Mouse (Mus musculus): Measurements from ENCODE around the gene Exoc6b. TPM values are rescaled to one million over a fixed set of nuclear protein-coding genes. Genes with fewer than 3 reads are reported as not detected.
A peak's percentile ranks its signal among the peaks of the same experiment; 100 is the strongest.
"Not testable (repeated sequence)": the region's sequence is repeated elsewhere in the genome, so short reads cannot be mapped to it uniquely, and the experiment has no call there.

The Exoc6b gene
- polyA plus RNA-seq, 1 experiment from 2014 or later: 18.8 TPM

DNA sequence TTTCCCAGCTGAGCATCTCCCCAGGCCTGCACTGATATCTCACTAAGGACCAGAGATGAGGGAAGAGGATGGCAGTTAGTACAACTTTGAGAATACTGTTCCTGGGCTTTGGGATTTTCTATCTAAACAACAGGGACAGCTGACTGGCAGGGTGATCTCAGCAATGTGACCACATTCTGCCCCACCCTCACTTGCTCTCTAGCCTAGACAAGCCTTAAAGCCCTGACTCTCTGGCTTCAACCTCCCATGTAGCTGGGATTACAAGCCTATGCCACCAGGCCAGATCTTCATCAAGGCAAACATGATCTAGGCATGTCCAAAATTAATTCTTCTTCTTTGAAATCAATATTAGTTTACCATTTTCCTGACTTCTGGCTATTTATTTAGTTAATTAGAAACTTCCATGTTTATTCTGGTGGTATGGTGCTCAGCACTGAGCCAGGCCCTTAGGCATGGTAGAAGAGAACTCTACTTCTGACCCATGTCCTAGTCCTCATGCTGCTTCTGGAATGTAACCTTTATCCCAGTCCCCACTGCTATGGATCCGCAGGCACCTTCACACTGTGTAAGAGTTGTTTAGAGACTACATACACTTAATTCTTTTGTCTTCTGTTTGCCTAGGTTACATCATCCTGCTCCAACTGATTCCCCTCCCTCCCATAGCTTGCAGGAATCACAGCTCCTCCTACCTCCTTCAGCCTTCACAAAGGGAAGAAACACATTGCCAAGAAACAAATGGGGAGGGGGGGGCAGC lies 468.0 kb downstream of the Exoc6b start:
- Histone ChIP-seq H3K9me3 (ENCODE audit: control insufficient read depth, low read length) (no peaks in the 10 kb centered on the region), H3K9ac (ENCODE audit: low read depth, low read length) (no peak overlapping the region), H3K4me3 (ENCODE audit: low read length) (no peak overlapping the region), H3K27ac (ENCODE audit: low read length) (no peak overlapping the region), H3K4me1 (ENCODE audit: control insufficient read depth, insufficient read depth, low read length) (no peaks in the 10 kb centered on the region), H3K36me3 (ENCODE audit: control insufficient read depth, insufficient read depth, low read length) (no peaks in the 10 kb centered on the region), H3K4me2 (ENCODE audit: low read depth, low read length) (no peak overlapping the region), H3K27me3 (replicated peaks; ENCODE audit: control insufficient read depth, insufficient read depth, low read length) (no peaks in the 10 kb centered on the region)
- 14% methylated on average over 1 of the region's 1 CpGs for WGBS
- no peak for ATAC-seq

- 88% methylated on average over 3 of the region's 3 CpGs for WGBS
- H3K27me3 ChIP-seq (replicated peaks; ENCODE audit: control insufficient read depth, insufficient read depth, low read length); ATAC-seq; H3K36me3 ChIP-seq (ENCODE audit: control insufficient read depth, insufficient read depth, low read length); H3K27ac ChIP-seq (ENCODE audit: low read length); H3K4me3 ChIP-seq (ENCODE audit: low read length); H3K4me2 ChIP-seq (ENCODE audit: low read depth, low read length); H3K4me1 ChIP-seq (ENCODE audit: control insufficient read depth, insufficient read depth, low read length); H3K9me3 ChIP-seq (ENCODE audit: control insufficient read depth, low read length); H3K9ac ChIP-seq (ENCODE audit: low read depth, low read length): not testable (repeated sequence)
Observed at GRCm38 (mm10) chr6:84599296-84599695, 470.0 kb downstream of the Exoc6b start.

GRCm38 (mm10) chr6:84598725-84599124 lies 470.6 kb downstream of the Exoc6b start:
- H3K36me3 ChIP-seq (ENCODE audit: control insufficient read depth, insufficient read depth, low read length): no peaks in the 10 kb centered on the region
- H3K4me1 ChIP-seq (ENCODE audit: control insufficient read depth, insufficient read depth, low read length): no peaks in the 10 kb centered on the region
- H3K27ac ChIP-seq (ENCODE audit: low read length): no peak overlapping the region
- H3K9ac ChIP-seq (ENCODE audit: low read depth, low read length): no peak overlapping the region
- H3K9me3 ChIP-seq (ENCODE audit: control insufficient read depth, low read length): no peaks in the 10 kb centered on the region
- ATAC-seq: no peak
- H3K4me3 ChIP-seq (ENCODE audit: low read length): no peak overlapping the region
- no peaks in the 10 kb centered on the region; the same call in 1 of the 2 replicates for H3K27me3 ChIP-seq (replicated peaks; ENCODE audit: control insufficient read depth, insufficient read depth, low read length)
- H3K4me2 ChIP-seq (ENCODE audit: low read depth, low read length): no peak overlapping the region
- 78% methylated on average over 3 of the region's 3 CpGs for WGBS

DNA sequence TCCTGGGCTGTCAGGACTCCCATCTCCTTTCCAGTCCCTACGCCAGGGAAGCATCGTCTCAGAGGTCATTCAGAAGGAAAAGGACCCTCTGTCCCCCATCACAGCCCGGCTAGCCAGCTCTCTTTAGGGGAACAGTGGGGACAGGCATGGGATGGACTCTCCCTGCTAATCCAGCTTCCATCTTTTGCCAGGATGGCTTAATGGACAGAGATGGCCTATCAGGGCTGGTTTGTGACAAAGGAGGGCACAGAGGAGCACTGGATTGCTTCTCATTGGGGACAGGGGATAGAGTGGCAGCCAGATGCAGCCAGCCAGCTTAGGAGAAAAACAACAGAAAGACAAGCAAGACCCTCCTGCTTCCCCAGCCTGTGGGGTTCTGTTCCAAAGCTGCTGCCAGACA lies 474.7 kb downstream of the Exoc6b start:
- Histone ChIP-seq H3K27me3 (replicated peaks; ENCODE audit: control insufficient read depth, insufficient read depth, low read length) (peaks cover 6% of the 10 kb centered on the region), H3K4me3 (ENCODE audit: low read length) (no peak overlapping the region), H3K9me3 (ENCODE audit: control insufficient read depth, low read length) (no peaks in the 10 kb centered on the region), H3K27ac (ENCODE audit: low read length) (no peak overlapping the region), H3K9ac (ENCODE audit: low read depth, low read length) (no peak overlapping the region), H3K36me3 (ENCODE audit: control insufficient read depth, insufficient read depth, low read length) (no peaks in the 10 kb centered on the region), H3K4me2 (ENCODE audit: low read depth, low read length) (no peak overlapping the region), H3K4me1 (ENCODE audit: control insufficient read depth, insufficient read depth, low read length) (peaks cover 16% of the 10 kb centered on the region)
- 75% methylated on average over 3 of the region's 3 CpGs for WGBS
- no peak for ATAC-seq

GRCm38 (mm10) chr6:84593693-84594092 lies 475.6 kb downstream of the Exoc6b start, which contains the start of gene Cyp26b1:
Gene Cyp26b1 (minus strand): TSS chr6:84593908.
- no peak within 1 kb of the TSS for H3K27ac ChIP-seq (ENCODE audit: low read length)
- H3K27me3 ChIP-seq (replicated peaks; ENCODE audit: control insufficient read depth, insufficient read depth, low read length): peaks cover 15% of the 10 kb centered on the region
- no peak within 1 kb of the TSS for H3K4me2 ChIP-seq (ENCODE audit: low read depth, low read length)
- no peak within 1 kb of the TSS for H3K9ac ChIP-seq (ENCODE audit: low read depth, low read length)
- H3K9me3 ChIP-seq (ENCODE audit: control insufficient read depth, low read length): no peaks in the 10 kb centered on the region
- no peak within 1 kb of the TSS for H3K4me3 ChIP-seq (ENCODE audit: low read length)
- 85% methylated on average over 10 of the region's 10 CpGs for WGBS
- H3K36me3 ChIP-seq (ENCODE audit: control insufficient read depth, insufficient read depth, low read length): no peaks in the 10 kb centered on the region
- H3K4me1 ChIP-seq (ENCODE audit: control insufficient read depth, insufficient read depth, low read length): peaks cover 19% of the 10 kb centered on the region
- no peak for ATAC-seq

GRCm38 (mm10) chr6:84590961-84591745 lies 478.2 kb downstream of the Exoc6b start:
- H3K9ac ChIP-seq (ENCODE audit: low read depth, low read length): no peak overlapping the region

DNA sequence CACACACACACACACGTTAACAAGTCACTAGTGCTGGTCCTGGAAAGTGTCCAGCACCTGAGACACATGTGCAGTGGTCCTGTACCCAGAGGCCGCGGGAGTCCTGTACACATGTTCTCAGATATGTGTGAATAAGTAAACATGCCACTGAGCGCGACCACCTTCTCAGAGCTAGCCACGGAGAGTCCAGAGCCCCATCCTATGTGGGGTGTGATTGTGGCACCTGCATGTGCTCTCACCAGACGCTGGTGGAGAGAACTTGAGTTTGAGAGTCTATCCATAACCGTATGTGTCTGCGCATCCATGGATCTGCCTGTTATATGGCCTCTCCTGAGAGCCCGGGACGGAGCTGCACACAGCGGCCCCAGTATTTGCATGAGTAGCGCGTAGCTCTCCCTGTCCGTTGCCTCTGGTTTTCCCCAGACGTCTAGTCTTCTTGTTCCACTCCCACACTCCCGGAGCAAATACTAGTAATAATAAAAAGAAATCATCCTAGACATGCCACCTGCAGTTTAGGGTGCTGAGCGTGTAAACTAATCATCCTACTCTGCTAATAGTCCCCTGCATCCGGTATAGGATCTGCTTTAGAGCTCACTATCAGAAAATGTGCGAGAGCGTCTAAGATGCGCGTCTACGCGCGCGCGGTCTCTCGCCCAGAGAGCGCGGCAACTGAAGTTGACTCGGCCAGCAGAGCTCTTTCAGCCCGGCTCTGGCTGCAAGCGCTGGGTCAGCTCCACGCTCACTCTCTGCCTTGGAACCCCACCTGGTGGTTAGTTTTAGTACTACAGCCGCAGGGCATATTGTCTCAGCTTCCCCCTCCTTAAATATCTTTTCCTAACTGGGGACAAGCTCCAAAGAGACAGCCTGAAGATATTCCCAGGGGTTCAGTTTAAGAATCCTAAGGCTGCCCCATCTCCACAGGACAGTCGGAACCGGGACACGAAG lies 479.3 kb downstream of the Exoc6b start:
- peak; percentile 69 for ATAC-seq
- 3% methylated on average over 39 of the region's 39 CpGs for WGBS
- peaks cover 41% of the 10 kb centered on the region for H3K27me3 ChIP-seq (replicated peaks; ENCODE audit: control insufficient read depth, insufficient read depth, low read length)

More at GRCm38 (mm10) chr6:84590961-84591745, 478.2 kb downstream of the Exoc6b start:
- Histone ChIP-seq H3K36me3 (ENCODE audit: control insufficient read depth, insufficient read depth, low read length) (no peaks in the 10 kb centered on the region), H3K27ac (ENCODE audit: low read length) (no peak overlapping the region), H3K4me1 (ENCODE audit: control insufficient read depth, insufficient read depth, low read length) (peaks cover 35% of the 10 kb centered on the region), H3K4me3 (ENCODE audit: low read length) (no peak overlapping the region), H3K4me2 (ENCODE audit: low read depth, low read length) (no peak overlapping the region), H3K27me3 (replicated peaks; ENCODE audit: control insufficient read depth, insufficient read depth, low read length) (peaks cover 37% of the 10 kb centered on the region), H3K9me3 (ENCODE audit: control insufficient read depth, low read length) (no peaks in the 10 kb centered on the region)
- ATAC-seq: peak; percentile 15; the same call in 1 of the 2 replicates
- 35% methylated on average over 6 of the region's 6 CpGs for WGBS

GRCm38 (mm10) chr6:84588895-84589652 lies 480.2 kb downstream of the Exoc6b start:
- ATAC-seq: peak; percentile 12; the same call in 1 of the 2 replicates
- peak overlapping the region; percentile 53; the same call in 1 of the 2 replicates for H3K9ac ChIP-seq (ENCODE audit: low read depth, low read length)
- peak overlapping the region; percentile 93 for H3K4me2 ChIP-seq (ENCODE audit: low read depth, low read length)
- peak overlapping the region; percentile 55 for H3K4me3 ChIP-seq (ENCODE audit: low read length)
- no peak overlapping the region for H3K27ac ChIP-seq (ENCODE audit: low read length)
- H3K4me1 ChIP-seq (ENCODE audit: control insufficient read depth, insufficient read depth, low read length): peaks cover 53% of the 10 kb centered on the region
- 1% methylated on average over 54 of the region's 54 CpGs for WGBS
- H3K36me3 ChIP-seq (ENCODE audit: control insufficient read depth, insufficient read depth, low read length): no peaks in the 10 kb centered on the region
- no peaks in the 10 kb centered on the region for H3K9me3 ChIP-seq (ENCODE audit: control insufficient read depth, low read length)
- H3K27me3 ChIP-seq (replicated peaks; ENCODE audit: control insufficient read depth, insufficient read depth, low read length): peaks cover 50% of the 10 kb centered on the region

More for the DNA sequence above, 479.3 kb downstream of the Exoc6b start:
- no peaks in the 10 kb centered on the region for H3K36me3 ChIP-seq (ENCODE audit: control insufficient read depth, insufficient read depth, low read length)
- H3K4me1 ChIP-seq (ENCODE audit: control insufficient read depth, insufficient read depth, low read length): peaks cover 45% of the 10 kb centered on the region
- H3K4me3 ChIP-seq (ENCODE audit: low read length): peak overlapping the region; percentile 30
- no peak overlapping the region for H3K27ac ChIP-seq (ENCODE audit: low read length)
- no peaks in the 10 kb centered on the region for H3K9me3 ChIP-seq (ENCODE audit: control insufficient read depth, low read length)
- no peak overlapping the region for H3K9ac ChIP-seq (ENCODE audit: low read depth, low read length)
- peak overlapping the region; percentile 49 for H3K4me2 ChIP-seq (ENCODE audit: low read depth, low read length)
